Mouse (Mus musculus): ENCODE data around the gene 4930523C07Rik. TPM values are rescaled to one million over a fixed set of nuclear protein-coding genes. Genes with fewer than 3 reads are reported as not detected.

The 4930523C07Rik gene
- polyA plus RNA-seq, 1 experiment: 9.3 TPM

GRCm38 (mm10) chr1:160057657-160058056 lies 13.5 kb downstream of the 4930523C07Rik start:
- Histone ChIP-seq H3K27ac (ENCODE audit: insufficient read depth, low read depth, low read length) (no peak overlapping the region), H3K4me1 (ENCODE audit: control insufficient read depth, insufficient read depth, low read length) (no peaks in the 10 kb centered on the region), H3K4me3 (ENCODE audit: insufficient read depth, low read length) (no peak overlapping the region)
- TF ChIP-seq CTCF (IDR thresholded peaks at IDR 0.05; ENCODE audit: low read depth, low read length) (no peak), POLR2A (IDR thresholded peaks at IDR 0.05; ENCODE audit: borderline replicate concordance, low read depth, low read length) (no peak)

- H3K4me1 ChIP-seq (ENCODE audit: control insufficient read depth, insufficient read depth, low read length): no peaks in the 10 kb centered on the region
- no peak overlapping the region for H3K4me3 ChIP-seq (ENCODE audit: insufficient read depth, low read length)
- TF ChIP-seq CTCF (IDR thresholded peaks at IDR 0.05; ENCODE audit: low read depth, low read length): no peak
- no peak for TF ChIP-seq POLR2A (IDR thresholded peaks at IDR 0.05; ENCODE audit: borderline replicate concordance, low read depth, low read length)
- H3K27ac ChIP-seq (ENCODE audit: insufficient read depth, low read depth, low read length): no peak overlapping the region
Measured at GRCm38 (mm10) chr1:160059908-160060307, 15.7 kb downstream of the 4930523C07Rik start.

- TF ChIP-seq POLR2A (IDR thresholded peaks at IDR 0.05; ENCODE audit: borderline replicate concordance, low read depth, low read length) (no peak), CTCF (IDR thresholded peaks at IDR 0.05; ENCODE audit: low read depth, low read length) (no peak)
- Histone ChIP-seq H3K27ac (ENCODE audit: insufficient read depth, low read depth, low read length) (no peak overlapping the region), H3K4me3 (ENCODE audit: insufficient read depth, low read length) (no peak overlapping the region), H3K4me1 (ENCODE audit: control insufficient read depth, insufficient read depth, low read length) (no peaks in the 10 kb centered on the region)
Measured at GRCm38 (mm10) chr1:160060542-160060941, 16.4 kb downstream of the 4930523C07Rik start.

GRCm38 (mm10) chr1:160061321-160061720 lies 17.1 kb downstream of the 4930523C07Rik start:
- Histone ChIP-seq H3K27ac (ENCODE audit: insufficient read depth, low read depth, low read length) (no peak overlapping the region), H3K4me3 (ENCODE audit: insufficient read depth, low read length) (no peak overlapping the region), H3K4me1 (ENCODE audit: control insufficient read depth, insufficient read depth, low read length) (no peaks in the 10 kb centered on the region)
- TF ChIP-seq POLR2A (IDR thresholded peaks at IDR 0.05; ENCODE audit: borderline replicate concordance, low read depth, low read length) (no peak), CTCF (IDR thresholded peaks at IDR 0.05; ENCODE audit: low read depth, low read length) (no peak)

GRCm38 (mm10) chr1:160061725-160062366 lies 17.7 kb downstream of the 4930523C07Rik start:
- Histone ChIP-seq H3K27ac (ENCODE audit: insufficient read depth, low read depth, low read length) (no peak overlapping the region), H3K4me1 (ENCODE audit: control insufficient read depth, insufficient read depth, low read length) (no peaks in the 10 kb centered on the region), H3K4me3 (ENCODE audit: insufficient read depth, low read length) (no peak overlapping the region)
- TF ChIP-seq CTCF (IDR thresholded peaks at IDR 0.05; ENCODE audit: low read depth, low read length) (peak; percentile 68), POLR2A (IDR thresholded peaks at IDR 0.05; ENCODE audit: borderline replicate concordance, low read depth, low read length) (no peak)

GRCm38 (mm10) chr1:160064547-160065144 lies 20.5 kb downstream of the 4930523C07Rik start:
- TF ChIP-seq POLR2A (IDR thresholded peaks at IDR 0.05; ENCODE audit: borderline replicate concordance, low read depth, low read length) (no peak), CTCF (IDR thresholded peaks at IDR 0.05; ENCODE audit: low read depth, low read length) (no peak)
- Histone ChIP-seq H3K4me1 (ENCODE audit: control insufficient read depth, insufficient read depth, low read length) (no peaks in the 10 kb centered on the region), H3K27ac (ENCODE audit: insufficient read depth, low read depth, low read length) (no peak overlapping the region), H3K4me3 (ENCODE audit: insufficient read depth, low read length) (no peak overlapping the region)

GRCm38 (mm10) chr1:160078882-160079661 lies 34.9 kb downstream of the 4930523C07Rik start:
- TF ChIP-seq POLR2A (IDR thresholded peaks at IDR 0.05; ENCODE audit: borderline replicate concordance, low read depth, low read length) (no peak), CTCF (IDR thresholded peaks at IDR 0.05; ENCODE audit: low read depth, low read length) (no peak)
- Histone ChIP-seq H3K4me3 (ENCODE audit: insufficient read depth, low read length) (peak overlapping the region; percentile 52), H3K4me1 (ENCODE audit: control insufficient read depth, insufficient read depth, low read length) (peaks cover 8% of the 10 kb centered on the region), H3K27ac (ENCODE audit: insufficient read depth, low read depth, low read length) (peak overlapping the region; percentile 72)

- no peak overlapping the region for H3K4me3 ChIP-seq (ENCODE audit: insufficient read depth, low read length)
- TF ChIP-seq CTCF (IDR thresholded peaks at IDR 0.05; ENCODE audit: low read depth, low read length): peak; percentile 78
- no peak for TF ChIP-seq POLR2A (IDR thresholded peaks at IDR 0.05; ENCODE audit: borderline replicate concordance, low read depth, low read length)
- H3K27ac ChIP-seq (ENCODE audit: insufficient read depth, low read depth, low read length): no peak overlapping the region
- H3K4me1 ChIP-seq (ENCODE audit: control insufficient read depth, insufficient read depth, low read length): peaks cover 8% of the 10 kb centered on the region
Measured at GRCm38 (mm10) chr1:160080800-160081436, 36.7 kb downstream of the 4930523C07Rik start.

GRCm38 (mm10) chr1:160082647-160083046 lies 38.5 kb downstream of the 4930523C07Rik start:
- TF ChIP-seq POLR2A (IDR thresholded peaks at IDR 0.05; ENCODE audit: borderline replicate concordance, low read depth, low read length) (no peak), CTCF (IDR thresholded peaks at IDR 0.05; ENCODE audit: low read depth, low read length) (no peak)
- H3K4me1 ChIP-seq (ENCODE audit: control insufficient read depth, insufficient read depth, low read length): peaks cover 8% of the 10 kb centered on the region
- H3K4me3 ChIP-seq (ENCODE audit: insufficient read depth, low read length): no peak overlapping the region
- H3K27ac ChIP-seq (ENCODE audit: insufficient read depth, low read depth, low read length): no peak overlapping the region
